Mouse (Mus musculus) gastrocnemius, postnatal 14 days (tissue): Measurements from ENCODE around the gene Hsd17b12. TPM values are rescaled to one million over a fixed set of nuclear protein-coding genes. Genes with fewer than 3 reads are reported as not detected.

Source experiments
- DNase-seq: peaks from one replicate; pipeline ENCODE4 v3.0.0; 2021; ENCODE audit warnings: mixed read lengths
- intact Hi-C: fragments of 180-260 bp; cut with DNase I; formaldehyde crosslinking; loops from one replicate; pipeline ENCODE4 v1.15.1; 2025; ENCODE audit warnings: low total_unique reads
- total RNA-seq, 2 experiments: library from RNA; stranded (reverse); gene quantifications; 2 replicates each; pipeline ENCODE4 v1.2.3; 2021

Gene Hsd17b12
- total RNA-seq, 2 experiments from 2014 or later = 8.7 to 13.1 TPM

- intact Hi-C loops = no loop called here
- no peak for DNase-seq
Observed at GRCm38 (mm10) chr2:94122182-94123041, 35.4 kb downstream of the Hsd17b12 start.

GRCm38 (mm10) chr2:94103758-94104157 is 54.0 kb downstream of the Hsd17b12 start:
- intact Hi-C loops = no loop called here
- DNase-seq = no peak

DNA sequence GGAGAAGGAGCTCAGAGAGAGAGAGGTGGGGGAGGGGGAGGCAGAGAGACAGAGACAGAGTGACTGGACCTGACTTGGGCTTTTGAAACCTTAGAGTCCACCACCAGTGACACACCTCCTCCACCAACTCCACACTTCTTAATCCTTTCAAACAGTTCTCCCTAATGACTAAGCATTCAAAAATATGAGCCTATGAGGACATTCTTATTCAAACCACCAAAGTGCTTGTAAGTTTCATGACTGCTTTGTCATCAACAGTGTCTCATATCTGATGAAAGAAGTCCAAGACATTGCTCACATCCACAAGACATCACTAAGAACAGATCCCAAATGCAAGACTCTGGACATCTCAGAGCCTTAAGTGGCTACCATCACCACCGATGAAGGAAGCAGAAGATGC is 67.9 kb downstream of the Hsd17b12 start:
- DNase-seq = no peak
- intact Hi-C loops = no loop called here

- intact Hi-C loops = no loop called here
- DNase-seq = no peak
Observed at GRCm38 (mm10) chr2:94069482-94069881, 88.3 kb downstream of the Hsd17b12 start.

- intact Hi-C loops = no loop called here
Observed at GRCm38 (mm10) chr2:94066540-94067135, 91.1 kb downstream of the Hsd17b12 start.

DNA sequence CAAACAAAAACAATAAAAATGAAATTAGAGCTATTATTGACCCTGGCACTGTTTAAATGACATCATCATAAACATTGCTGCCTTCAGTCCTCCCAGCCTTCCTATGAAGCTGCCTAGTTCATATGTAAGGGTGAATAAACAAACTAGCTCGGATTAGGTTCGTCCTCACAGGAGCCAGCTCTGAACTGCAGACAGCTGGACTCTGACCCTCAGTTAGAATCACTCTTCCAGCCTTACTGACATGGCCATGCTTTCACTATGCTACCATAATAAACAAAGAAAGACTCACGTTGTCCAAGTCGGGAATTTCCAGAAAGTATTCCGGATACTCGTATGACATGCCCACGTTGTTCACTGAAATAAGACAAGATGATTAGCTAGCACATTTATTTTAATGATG is 91.6 kb downstream of the Hsd17b12 start:
- intact Hi-C loops = no loop called here
- no peak for DNase-seq

More at GRCm38 (mm10) chr2:94066540-94067135, 91.1 kb downstream of the Hsd17b12 start:
- DNase-seq = no peak

DNA sequence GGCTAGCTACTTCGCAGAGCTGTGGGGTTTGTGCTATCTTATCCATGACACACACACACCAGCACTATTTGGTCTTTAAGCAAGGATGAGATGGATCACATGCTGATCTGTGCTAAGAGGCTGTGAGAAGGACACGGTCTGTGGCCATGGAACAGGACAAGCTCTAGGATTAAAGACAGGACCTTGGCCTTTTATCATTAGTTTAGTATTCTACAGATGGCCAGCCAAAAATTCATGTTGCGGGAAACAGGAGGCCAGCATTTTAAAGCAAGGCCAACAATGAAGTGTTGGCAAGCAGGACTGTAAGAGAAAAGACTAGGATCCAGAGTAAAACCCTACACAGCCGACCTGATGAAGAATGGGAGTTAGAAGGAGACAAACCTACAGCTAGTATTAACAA is 95.0 kb downstream of the Hsd17b12 start:
- intact Hi-C loops = no loop called here
- no peak for DNase-seq

- no peak for DNase-seq
- intact Hi-C loops = no loop called here
Observed at GRCm38 (mm10) chr2:94059459-94059858, 98.3 kb downstream of the Hsd17b12 start.

DNA sequence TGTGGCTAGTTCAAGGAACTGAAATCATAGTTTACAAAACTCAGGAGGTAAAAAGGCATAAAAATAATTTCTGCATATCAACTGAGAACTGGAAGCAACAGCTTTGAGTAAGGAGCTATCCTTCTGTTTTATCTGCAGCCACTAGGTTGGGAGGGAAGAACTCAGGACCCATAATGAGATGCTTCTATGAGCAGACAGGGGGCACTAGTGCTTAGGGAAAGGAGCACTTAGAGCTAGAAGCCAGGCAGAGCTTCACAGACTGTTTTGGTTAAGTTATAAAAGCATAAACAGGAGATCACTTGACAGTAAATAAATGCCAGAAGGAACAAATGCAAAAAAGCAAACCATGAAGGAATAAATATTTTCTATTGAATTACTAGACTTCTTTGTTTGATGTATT is 103.0 kb downstream of the Hsd17b12 start:
- intact Hi-C loops = loop anchor here (5.0 kb wide), 1 partner anchor 192 kb away; no protein-coding TSS in a partner anchor
- DNase-seq = no peak

DNA sequence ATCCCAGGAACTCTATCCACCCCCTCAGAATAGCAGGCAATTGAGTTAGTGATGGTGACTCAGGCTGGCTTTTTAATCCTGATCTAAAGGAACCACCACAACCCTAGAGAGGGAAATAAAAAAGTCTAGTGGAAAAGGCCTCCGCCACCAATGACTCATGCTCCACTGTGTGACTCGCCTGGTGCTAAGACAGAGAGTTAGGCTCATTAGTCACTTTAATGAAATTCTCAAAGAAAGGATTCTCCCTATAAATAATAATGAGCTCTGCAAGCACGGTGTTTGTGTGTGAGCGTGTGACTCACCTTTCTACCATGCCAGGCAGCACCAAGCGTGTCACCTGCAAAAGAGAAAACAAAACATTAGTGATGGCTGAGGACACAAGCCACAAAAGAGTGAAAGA is 105.8 kb downstream of the Hsd17b12 start:
- intact Hi-C loops = loop anchor here (5.0 kb wide), 1 partner anchor 195 kb away; no protein-coding TSS in a partner anchor
- DNase-seq = no peak

DNA sequence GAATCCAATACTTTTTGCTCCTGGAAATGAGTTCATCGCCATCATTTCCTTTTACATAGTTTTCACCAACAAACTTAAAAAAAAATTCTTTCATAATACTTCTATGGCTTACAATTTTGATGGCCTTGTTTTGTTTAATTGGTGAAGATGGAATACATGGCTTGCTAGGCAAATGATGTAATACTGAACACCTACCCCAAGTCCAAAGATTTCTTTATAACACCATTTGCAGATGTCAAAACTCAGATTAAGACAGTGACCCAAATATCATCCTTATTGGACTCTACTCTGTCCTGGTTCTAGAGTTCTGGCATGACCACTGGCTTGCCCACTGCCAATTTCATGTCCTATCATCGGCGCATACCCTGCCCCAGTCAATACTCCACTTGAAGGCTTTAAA is 106.9 kb downstream of the Hsd17b12 start:
- intact Hi-C loops = loop anchor here (5.0 kb wide), 1 partner anchor 196 kb away; no protein-coding TSS in a partner anchor
- DNase-seq = no peak

- intact Hi-C loops = loop anchor here (5.0 kb wide), 1 partner anchor 198 kb away; no protein-coding TSS in a partner anchor
- no peak for DNase-seq
Observed at GRCm38 (mm10) chr2:94049471-94050176, 108.1 kb downstream of the Hsd17b12 start.

DNA sequence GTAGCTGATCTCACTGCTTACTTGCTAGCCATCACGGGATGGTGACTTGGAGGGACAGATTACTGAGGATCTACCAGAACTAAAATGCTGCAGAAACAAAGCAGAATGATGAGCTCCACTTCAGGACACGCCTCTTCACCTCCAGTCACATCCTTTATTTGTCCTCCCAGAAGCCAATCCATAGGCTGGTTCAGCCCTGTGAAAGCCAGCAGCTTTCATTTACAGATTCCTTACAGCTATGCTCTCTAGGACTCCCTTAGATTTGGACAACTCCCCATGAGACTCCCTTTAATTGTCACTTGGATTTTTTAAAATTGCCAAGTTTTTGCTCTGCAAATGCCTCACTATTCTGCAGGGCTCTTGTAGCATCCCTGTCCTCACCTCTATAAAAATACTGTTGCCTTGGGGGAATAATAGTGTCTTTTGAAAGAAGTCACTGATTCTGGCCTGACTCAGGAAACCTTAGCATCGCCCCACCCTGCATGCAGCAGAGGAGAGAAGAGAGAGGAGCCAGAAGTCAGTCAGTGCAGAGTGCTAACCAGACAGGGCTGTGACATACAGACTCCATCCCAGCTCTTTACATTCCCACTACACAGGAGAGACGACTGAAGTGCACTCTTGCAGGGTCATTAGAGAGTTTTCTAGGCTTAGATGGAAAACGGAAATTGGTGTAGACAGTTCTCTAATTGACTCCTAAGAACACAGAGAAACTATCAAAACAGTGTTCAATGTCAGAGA is 108.9 kb downstream of the Hsd17b12 start:
- DNase-seq = no peak
- intact Hi-C loops = no loop called here

DNA sequence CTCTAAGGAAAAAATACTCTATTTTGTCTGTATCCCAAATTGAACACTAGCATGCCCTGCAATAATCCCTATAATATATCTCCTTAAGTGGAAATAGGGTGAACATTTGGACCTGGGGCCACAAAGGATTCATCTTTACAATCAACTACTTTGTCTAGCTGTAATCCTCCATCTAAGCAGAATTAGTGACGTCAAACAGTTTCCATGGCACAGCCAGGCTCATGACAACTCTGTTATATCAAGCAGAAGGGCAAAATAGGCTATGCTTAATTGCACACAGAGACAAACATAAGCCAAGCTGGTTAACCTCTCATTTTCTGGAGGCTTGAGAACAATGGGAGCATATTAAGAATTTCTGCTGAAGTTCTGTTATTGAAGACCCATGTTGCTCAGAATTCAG is 109.5 kb downstream of the Hsd17b12 start:
- intact Hi-C loops = no loop called here

DNA sequence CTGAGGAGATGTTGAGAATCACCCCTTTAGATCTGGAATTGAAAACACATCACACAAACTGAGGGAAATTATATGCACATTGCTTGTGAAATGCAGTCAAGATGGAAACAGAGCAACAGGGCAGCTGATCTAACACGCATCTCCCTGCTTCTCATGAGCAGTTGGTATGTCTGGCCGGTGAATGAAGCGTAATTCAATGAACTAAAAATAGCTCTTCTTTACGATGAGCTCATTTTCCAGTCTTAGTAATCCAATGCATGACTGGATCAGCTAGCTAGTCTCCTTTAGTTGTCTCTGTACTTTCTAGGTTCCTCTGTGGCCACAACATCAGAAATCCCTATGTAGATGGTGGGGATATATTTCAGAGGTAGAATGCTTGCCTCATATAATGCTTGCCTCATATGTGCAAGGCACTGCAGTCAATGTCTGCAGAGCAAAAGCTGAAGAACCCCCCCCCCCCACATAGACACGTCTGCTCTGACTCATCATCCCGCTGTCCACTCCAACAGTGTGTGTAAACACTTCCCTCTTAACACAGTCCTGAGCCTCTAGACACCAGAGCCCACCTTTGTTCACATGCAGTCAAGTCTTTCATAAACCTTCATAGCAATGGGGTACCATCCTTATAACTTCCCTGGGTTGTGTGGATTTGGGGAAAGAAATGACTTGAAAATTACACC is 112.2 kb downstream of the Hsd17b12 start:
- DNase-seq = no peak
- intact Hi-C loops = no loop called here

More for the DNA sequence above, 109.5 kb downstream of the Hsd17b12 start:
- DNase-seq = no peak

DNA sequence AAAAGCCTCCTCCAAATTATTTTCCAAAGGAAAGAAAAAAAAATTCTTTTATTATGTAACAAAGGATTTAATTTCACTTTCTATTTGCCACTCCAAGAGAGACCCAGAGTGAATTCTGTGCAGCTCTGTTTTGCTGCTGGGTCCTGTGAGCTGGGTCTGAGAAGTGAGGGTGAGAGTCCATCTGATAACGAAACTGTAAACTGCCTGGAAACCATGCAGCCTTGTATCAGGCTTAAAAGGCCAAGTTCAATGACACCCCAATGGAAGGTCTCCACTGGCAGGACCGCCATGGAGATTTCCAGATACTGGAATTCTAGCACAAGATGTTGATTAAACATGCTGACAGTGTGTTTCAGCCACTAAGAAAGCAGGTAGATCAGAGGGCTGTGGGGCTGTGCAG is 113.6 kb downstream of the Hsd17b12 start:
- DNase-seq = no peak
- intact Hi-C loops = no loop called here

DNA sequence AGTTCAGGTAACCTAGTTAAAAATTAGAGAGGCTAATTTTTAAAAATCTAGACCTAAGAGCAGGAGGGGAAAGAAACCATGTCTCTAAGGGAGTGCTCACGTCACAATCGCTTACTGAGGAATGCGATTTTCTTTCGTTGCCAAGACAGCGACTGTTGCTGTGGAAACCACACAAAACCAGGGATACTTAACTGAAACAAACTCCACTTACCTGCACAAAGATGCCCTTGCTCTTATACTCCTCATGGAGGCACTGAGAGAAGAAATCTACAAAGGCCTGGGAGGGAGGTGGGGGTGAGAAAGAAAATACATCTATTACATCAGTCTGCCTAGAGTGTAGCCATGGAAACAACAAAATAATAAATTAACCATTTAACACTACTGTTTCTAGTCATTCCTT is 114.1 kb downstream of the Hsd17b12 start:
- intact Hi-C loops = no loop called here

DNA sequence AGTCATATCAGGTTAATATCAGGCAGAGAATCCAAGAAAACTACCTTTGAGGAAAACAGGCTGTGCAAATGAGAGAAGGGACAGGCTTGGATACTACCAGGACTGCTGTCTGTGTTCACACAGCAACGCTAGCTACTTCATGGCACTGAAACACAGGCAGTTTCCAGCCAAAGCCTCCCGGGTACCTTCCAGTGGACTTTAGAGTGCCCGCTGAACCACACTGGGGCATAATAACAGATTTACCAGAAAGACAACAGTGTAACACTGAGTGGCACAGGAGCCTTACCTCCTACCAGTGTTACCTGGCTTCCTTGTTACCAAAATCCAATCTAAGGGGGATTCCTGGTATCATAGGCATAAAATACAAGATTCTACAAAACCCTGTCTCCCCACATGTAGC is 115.3 kb downstream of the Hsd17b12 start:
- DNase-seq = no peak
- intact Hi-C loops = no loop called here

More for the DNA sequence above, 114.1 kb downstream of the Hsd17b12 start:
- DNase-seq = no peak
